Mouse (Mus musculus): Measurements from ENCODE around the gene Uimc1. TPM values are rescaled to one million over a fixed set of nuclear protein-coding genes. Genes with fewer than 3 reads are reported as not detected.

The Uimc1 gene
- polyA plus RNA-seq, 1 experiment, result 12.3 TPM

GRCm38 (mm10) chr13:54988181-54988760, 111.8 kb downstream of the Uimc1 start:
- Histone ChIP-seq H3K4me3 (no peak overlapping the region), H3K36me3 (ENCODE audit: control insufficient read depth, insufficient read depth) (no peaks in the 10 kb centered on the region), H3K4me2 (ENCODE audit: low read depth) (no peak overlapping the region), H3ac (ENCODE audit: control insufficient read depth, insufficient read length) (no peak overlapping the region), H3K79me2 (ENCODE audit: control insufficient read depth, insufficient read depth) (no peaks in the 10 kb centered on the region), H3K27me3 (ENCODE audit: control insufficient read depth, insufficient read depth, insufficient read length) (peaks cover 53% of the 10 kb centered on the region)
- TF ChIP-seq TCF12 (IDR thresholded peaks at IDR 0.05; ENCODE audit: insufficient read depth, poor library complexity, severe bottlenecking) (no peak), MYOD1 (IDR thresholded peaks at IDR 0.05; ENCODE audit: control insufficient read depth in 1 of 3, insufficient read length in 2 of 3, low read depth in 2 of 3) (no peak), E2F4 (IDR thresholded peaks at IDR 0.05; ENCODE audit: insufficient read depth) (no peak), SRF (IDR thresholded peaks at IDR 0.05; ENCODE audit: control insufficient read depth, insufficient read length, low read depth) (no peak), POLR2A (IDR thresholded peaks at IDR 0.05; ENCODE audit: insufficient read length, low read depth) (no peak), MYOG (IDR thresholded peaks at IDR 0.05; ENCODE audit: control insufficient read depth in 1 of 3, insufficient read depth in 1 of 3, insufficient read length in 2 of 3, low read depth in 2 of 3) (no peak), REST (IDR thresholded peaks at IDR 0.05; ENCODE audit: insufficient read depth, insufficient read length) (no peak)

- H3ac ChIP-seq (ENCODE audit: control insufficient read depth, insufficient read length), result no peak overlapping the region
- no peak overlapping the region for H3K4me2 ChIP-seq (ENCODE audit: low read depth)
- no peak overlapping the region for H3K4me3 ChIP-seq
- H3K27me3 ChIP-seq (ENCODE audit: control insufficient read depth, insufficient read depth, insufficient read length), result peaks cover 49% of the 10 kb centered on the region
- H3K79me2 ChIP-seq (ENCODE audit: control insufficient read depth, insufficient read depth), result no peaks in the 10 kb centered on the region
- no peaks in the 10 kb centered on the region for H3K36me3 ChIP-seq (ENCODE audit: control insufficient read depth, insufficient read depth)
- TF ChIP-seq MYOD1 (IDR thresholded peaks at IDR 0.05; ENCODE audit: control insufficient read depth in 1 of 3, insufficient read length in 2 of 3, low read depth in 2 of 3) (no peak), CEBPB (IDR thresholded peaks at IDR 0.05; ENCODE audit: insufficient read depth, poor library complexity, severe bottlenecking) (no peak), USF1 (IDR thresholded peaks at IDR 0.05; ENCODE audit: low read depth) (no peak), POLR2A (IDR thresholded peaks at IDR 0.05; ENCODE audit: insufficient read length, low read depth) (no peak)
Measured at GRCm38 (mm10) chr13:54987405-54987804, 112.7 kb downstream of the Uimc1 start.

- Histone ChIP-seq H3K27me3 (ENCODE audit: control insufficient read depth, insufficient read depth, insufficient read length) (peaks cover 62% of the 10 kb centered on the region), H3K79me2 (ENCODE audit: control insufficient read depth, insufficient read depth) (no peaks in the 10 kb centered on the region), H3K36me3 (ENCODE audit: control insufficient read depth, insufficient read depth) (no peaks in the 10 kb centered on the region), H3K4me3 (no peak overlapping the region), H3K4me2 (ENCODE audit: low read depth) (no peak overlapping the region), H3ac (ENCODE audit: control insufficient read depth, insufficient read length) (no peak overlapping the region)
- TF ChIP-seq POLR2AphosphoS2 (IDR thresholded peaks at IDR 0.05; ENCODE audit: insufficient read length, low read depth), result no peak
- TF ChIP-seq REST (IDR thresholded peaks at IDR 0.05; ENCODE audit: insufficient read depth, insufficient read length), result no peak
- TF ChIP-seq SRF (IDR thresholded peaks at IDR 0.05; ENCODE audit: control insufficient read depth, insufficient read length, low read depth), result no peak
- no peak for TF ChIP-seq USF1 (IDR thresholded peaks at IDR 0.05; ENCODE audit: low read depth)
- no peak for TF ChIP-seq POLR2A (IDR thresholded peaks at IDR 0.05; ENCODE audit: insufficient read length, low read depth)
- no peak for TF ChIP-seq CEBPB (IDR thresholded peaks at IDR 0.05; ENCODE audit: insufficient read depth, poor library complexity, severe bottlenecking)
- TF ChIP-seq E2F4 (IDR thresholded peaks at IDR 0.05; ENCODE audit: insufficient read depth), result no peak
Measured at GRCm38 (mm10) chr13:54983614-54984013, 116.5 kb downstream of the Uimc1 start.

GRCm38 (mm10) chr13:54983001-54983400, 117.1 kb downstream of the Uimc1 start:
- Histone ChIP-seq H3K79me2 (ENCODE audit: control insufficient read depth, insufficient read depth) (no peaks in the 10 kb centered on the region), H3K36me3 (ENCODE audit: control insufficient read depth, insufficient read depth) (no peaks in the 10 kb centered on the region), H3K4me2 (ENCODE audit: low read depth) (no peak overlapping the region), H3K27me3 (ENCODE audit: control insufficient read depth, insufficient read depth, insufficient read length) (peaks cover 62% of the 10 kb centered on the region), H3K4me3 (no peak overlapping the region), H3ac (ENCODE audit: control insufficient read depth, insufficient read length) (no peak overlapping the region)
- TF ChIP-seq POLR2AphosphoS2 (IDR thresholded peaks at IDR 0.05; ENCODE audit: insufficient read length, low read depth), result no peak
- no peak for TF ChIP-seq POLR2A (IDR thresholded peaks at IDR 0.05; ENCODE audit: insufficient read length, low read depth)
- TF ChIP-seq SRF (IDR thresholded peaks at IDR 0.05; ENCODE audit: control insufficient read depth, insufficient read length, low read depth), result no peak
- no peak for TF ChIP-seq REST (IDR thresholded peaks at IDR 0.05; ENCODE audit: insufficient read depth, insufficient read length)
- TF ChIP-seq CEBPB (IDR thresholded peaks at IDR 0.05; ENCODE audit: insufficient read depth, poor library complexity, severe bottlenecking), result no peak
- TF ChIP-seq MYOG (IDR thresholded peaks at IDR 0.05; ENCODE audit: control insufficient read depth in 1 of 3, insufficient read depth in 1 of 3, insufficient read length in 2 of 3, low read depth in 2 of 3), result no peak
- no peak for TF ChIP-seq TCF3 (IDR thresholded peaks at IDR 0.05; ENCODE audit: insufficient read length, low read depth)
- no peak for TF ChIP-seq MAX (IDR thresholded peaks at IDR 0.05; ENCODE audit: low read depth)
- TF ChIP-seq TCF12 (IDR thresholded peaks at IDR 0.05; ENCODE audit: insufficient read depth, poor library complexity, severe bottlenecking), result no peak
- TF ChIP-seq USF1 (IDR thresholded peaks at IDR 0.05; ENCODE audit: low read depth), result no peak
- no peak for TF ChIP-seq E2F4 (IDR thresholded peaks at IDR 0.05; ENCODE audit: insufficient read depth)

GRCm38 (mm10) chr13:54980957-54981356, 119.1 kb downstream of the Uimc1 start:
- no peak for TF ChIP-seq TCF12 (IDR thresholded peaks at IDR 0.05; ENCODE audit: insufficient read depth, poor library complexity, severe bottlenecking)
- Histone ChIP-seq H3K4me3 (no peak overlapping the region), H3ac (ENCODE audit: control insufficient read depth, insufficient read length) (no peak overlapping the region), H3K79me2 (ENCODE audit: control insufficient read depth, insufficient read depth) (no peaks in the 10 kb centered on the region), H3K4me2 (ENCODE audit: low read depth) (no peak overlapping the region), H3K27me3 (ENCODE audit: control insufficient read depth, insufficient read depth, insufficient read length) (peaks cover 64% of the 10 kb centered on the region), H3K36me3 (ENCODE audit: control insufficient read depth, insufficient read depth) (no peaks in the 10 kb centered on the region)
